Mouse (Mus musculus) kidney, postnatal 0 days (tissue): ENCODE data around the gene Crtap. TPM values are rescaled to one million over a fixed set of nuclear protein-coding genes. Genes with fewer than 3 reads are reported as not detected.
"Not testable (repeated sequence)": the region's sequence is repeated elsewhere in the genome, so short reads cannot be mapped to it uniquely, and the experiment has no call there.

Source experiments
- ATAC-seq: fragments of 200-750 bp; cut with Nextera tagmentation; replicated peaks from 2 replicates; pipeline ENCODE4 v1.8.0; 2017; ENCODE audit warnings: low read depth, moderate number of reproducible peaks, moderate TSS enrichment, moderate library complexity; ENCODE audit not compliant: low FRiP score
- DNase-seq: peaks from one replicate; pipeline ENCODE4 v3.0.0-alpha.2; 2016; ENCODE audit warnings: low spot score
- H3K27ac ChIP-seq: fragments of 300-500 bp; sonication (generic); 2 replicates; pipeline ENCODE4 v1.5.1; 2014; ENCODE audit warnings: mild to moderate bottlenecking
- H3K27me3 ChIP-seq: fragments of 300-500 bp; sonication (generic); 2 replicates; pipeline ENCODE4 v1.6.1; 2014; ENCODE audit warnings: low read length, mixed read lengths; ENCODE audit not compliant: insufficient read depth
- H3K36me3 ChIP-seq: fragments of 300-500 bp; sonication (generic); 2 replicates; pipeline ENCODE4 v1.6.1; 2014; ENCODE audit warnings: low read length, mixed read lengths; ENCODE audit not compliant: insufficient read depth
- H3K4me1 ChIP-seq: fragments of 300-500 bp; sonication (generic); replicated peaks from 2 replicates; pipeline ENCODE4 v1.6.1; 2014; ENCODE audit warnings: antibody characterized with exemption, low read length, mixed read lengths; ENCODE audit not compliant: insufficient read depth
- H3K4me2 ChIP-seq: fragments of 300-500 bp; sonication (generic); 2 replicates; pipeline ENCODE4 v1.6.1; 2014; ENCODE audit warnings: mild to moderate bottlenecking, low read length, moderate library complexity, mixed read lengths
- H3K4me3 ChIP-seq: fragments of 300-500 bp; sonication (generic); replicated peaks from 2 replicates; pipeline ENCODE4 v1.5.1; 2014; ENCODE audit warnings: low read depth, low read length
- H3K9ac ChIP-seq: fragments of 300-500 bp; sonication (generic); 2 replicates; pipeline ENCODE4 v1.6.1; 2014; ENCODE audit warnings: low read depth, low read length
- H3K9me3 ChIP-seq: fragments of 300-500 bp; sonication (generic); replicated peaks from 2 replicates; pipeline ENCODE4 v1.6.1; 2016; ENCODE audit warnings: low read length, inconsistent platforms, mixed read lengths
- CTCF ChIP-seq: IDR thresholded peaks from 2 replicates; pipeline ENCODE4 v1.5.1; 2016; ENCODE audit warnings: antibody characterized with exemption, low read depth, mild to moderate bottlenecking, moderate library complexity
- WGBS: fragments of 180-500 bp; shearing (Covaris S2); extraction: QIAGEN DNeasy Blood & Tissue Kit; methylation state at CpG from one replicate; pipeline ENCODE4 v1.1.7; 2014; 5-methylcytosine and 5-hydroxymethylcytosine counted together
- polyA plus RNA-seq: library from polyadenylated mRNA; unstranded; fragments of >200 nt; fragmentation: Nextera tagmentation; extraction: Ambion mirVana; gene quantifications from 2 replicates; pipeline ENCODE4 v1.2.1, GENCODE M21; 2015

Crtap gene
- polyA plus RNA-seq, 1 experiment from 2014 or later: 133 TPM

GRCm38 (mm10) chr9:114369389-114369788 is 21.1 kb downstream of the Crtap start:
- 58% methylated on average over 5 of the region's 5 CpGs for WGBS
- not testable (repeated sequence) for H3K9me3 ChIP-seq, H3K4me3 ChIP-seq, H3K27me3 ChIP-seq, H3K27ac ChIP-seq, H3K36me3 ChIP-seq, H3K4me2 ChIP-seq, H3K4me1 ChIP-seq, H3K9ac ChIP-seq
- DNase-seq (peak; percentile 25), ATAC-seq (0 out of 2 replicates have a peak, but pooled peaks have one; percentile 41)
- TF ChIP-seq CTCF: peak; percentile 51

- TF ChIP-seq CTCF: no peak
- 14% methylated on average over 12 of the region's 12 CpGs for WGBS
- DNase-seq (no peak), ATAC-seq (no peak; the same call in 1 of the 2 replicates)
- Histone ChIP-seq H3K9me3 (no peaks in the 10 kb centered on the region), H3K27ac (no peak overlapping the region), H3K36me3 (no peaks in the 10 kb centered on the region), H3K9ac (peak overlapping the region; percentile 46; the same call in 1 of the 2 replicates), H3K4me1 (no peaks in the 10 kb centered on the region), H3K4me2 (peak overlapping the region; percentile 81), H3K27me3 (no peaks in the 10 kb centered on the region), H3K4me3 (peak overlapping the region; percentile 43)
Observed at GRCm38 (mm10) chr9:114368471-114368858, 22.0 kb downstream of the Crtap start.

- no peak for TF ChIP-seq CTCF
- H3K36me3 ChIP-seq: no peaks in the 10 kb centered on the region
- peak overlapping the region; percentile 46 for H3K9ac ChIP-seq
- no peaks in the 10 kb centered on the region for H3K27me3 ChIP-seq
- DNase-seq (peak; percentile 68), ATAC-seq (peak; percentile 60; the same call in 1 of the 2 replicates)
- no peaks in the 10 kb centered on the region for H3K9me3 ChIP-seq
- H3K27ac ChIP-seq: no peak overlapping the region
- H3K4me1 ChIP-seq: no peaks in the 10 kb centered on the region
- peak overlapping the region; percentile 81 for H3K4me2 ChIP-seq
- peak overlapping the region; percentile 43 for H3K4me3 ChIP-seq
- WGBS: under 1% methylated on average over 48 of the region's 48 CpGs
Observed at GRCm38 (mm10) chr9:114367783-114368470, 22.5 kb downstream of the Crtap start.

- not testable (repeated sequence) for ATAC-seq, H3K27ac ChIP-seq, H3K4me2 ChIP-seq, H3K4me3 ChIP-seq, H3K36me3 ChIP-seq, H3K9ac ChIP-seq, H3K27me3 ChIP-seq, H3K9me3 ChIP-seq, H3K4me1 ChIP-seq
- DNase-seq: peak; percentile 4
- 59% methylated on average over 9 of the region's 9 CpGs for WGBS
Observed at GRCm38 (mm10) chr9:114329855-114330254, 60.6 kb downstream of the Crtap start, which contains the start of gene Bcl2a1c. Gene Bcl2a1c (plus strand): TSS chr9:114330135.

GRCm38 (mm10) chr9:114328332-114328731 is 62.1 kb downstream of the Crtap start:
- not testable (repeated sequence) for ATAC-seq, H3K4me3 ChIP-seq

GRCm38 (mm10) chr9:114326011-114326748 is 64.3 kb downstream of the Crtap start:
- no peaks in the 10 kb centered on the region for H3K27me3 ChIP-seq
- no peak overlapping the region for H3K27ac ChIP-seq
- H3K9me3 ChIP-seq: no peaks in the 10 kb centered on the region
- H3K4me1 ChIP-seq: no peaks in the 10 kb centered on the region
- H3K9ac ChIP-seq: no peak overlapping the region
- no peak for ATAC-seq
- no peak for DNase-seq
- H3K4me3 ChIP-seq: no peak overlapping the region
- no peak for TF ChIP-seq CTCF
- 65% methylated on average over 3 of the region's 3 CpGs for WGBS
- H3K4me2 ChIP-seq: no peak overlapping the region
- H3K36me3 ChIP-seq: no peaks in the 10 kb centered on the region

More at GRCm38 (mm10) chr9:114328332-114328731, 62.1 kb downstream of the Crtap start:
- not testable (repeated sequence) for DNase-seq, H3K27ac ChIP-seq, H3K9ac ChIP-seq, H3K9me3 ChIP-seq, H3K4me1 ChIP-seq, H3K36me3 ChIP-seq, H3K27me3 ChIP-seq, H3K4me2 ChIP-seq

Other genes with a start within 250 kb of the Crtap start
- gene Bcl2a1c, start 60.5 kb downstream of the Crtap start, polyA plus RNA-seq: 0.50 TPM in 1 of 2 replicates, not detected in the other
- gene Glb1, start 10.4 kb upstream of the Crtap start, polyA plus RNA-seq: 77.9 and 85.5 TPM in 2 replicates
- 7.0 and 9.7 TPM in 2 replicates for gene Tmppe, start 10.4 kb upstream of the Crtap start, polyA plus RNA-seq
- gene Ccr4, start 114.2 kb upstream of the Crtap start, polyA plus RNA-seq: 0.19 and 0.84 TPM in 2 replicates
- 0.16 TPM in 1 of 2 replicates, not detected in the other for gene C130032M10Rik, start 125.0 kb upstream of the Crtap start, polyA plus RNA-seq
- gene Trim71, start 173.7 kb upstream of the Crtap start, polyA plus RNA-seq: 0.43 and 0.46 TPM in 2 replicates
- 45.7 and 50.4 TPM in 2 replicates for gene Cnot10, start 249.5 kb upstream of the Crtap start, polyA plus RNA-seq